Mouse (Mus musculus) lung, embryonic 14.5 days (tissue): ENCODE measurements around the gene Tpcn2. TPM values are rescaled to one million over a fixed set of nuclear protein-coding genes. Genes with fewer than 3 reads are reported as not detected.

ENCODE experiments used
- ATAC-seq: fragments of 200-750 bp; cut with Nextera tagmentation; 2 replicates; pipeline ENCODE4 v1.8.0; 2017; ENCODE audit warnings: mild to moderate bottlenecking, moderate TSS enrichment, moderate library complexity; ENCODE audit not compliant: insufficient read depth
- DNase-seq: peaks from one replicate; pipeline ENCODE4 v3.0.0-alpha.2; 2015
- H3K27ac ChIP-seq: fragments of 300-500 bp; sonication (generic); 2 replicates; pipeline ENCODE4 v1.5.1; 2014; ENCODE audit warnings: low read depth, mild to moderate bottlenecking, moderate library complexity
- H3K27me3 ChIP-seq: fragments of 300-500 bp; sonication (generic); 2 replicates; pipeline ENCODE4 v1.6.1; 2014; ENCODE audit warnings: low read length, control low read depth; ENCODE audit not compliant: insufficient read depth
- H3K36me3 ChIP-seq: fragments of 300-500 bp; sonication (generic); 2 replicates; pipeline ENCODE4 v1.6.1; 2014; ENCODE audit warnings: control low read depth; ENCODE audit not compliant: insufficient read depth
- H3K4me1 ChIP-seq: fragments of 300-500 bp; sonication (generic); 2 replicates; pipeline ENCODE4 v1.6.1; 2014; ENCODE audit warnings: antibody characterized with exemption, control low read depth; ENCODE audit not compliant: insufficient read depth
- H3K4me2 ChIP-seq: fragments of 300-500 bp; sonication (generic); 2 replicates; pipeline ENCODE4 v1.6.1; 2014; ENCODE audit warnings: mild to moderate bottlenecking
- H3K4me3 ChIP-seq: fragments of 300-500 bp; sonication (generic); 2 replicates; pipeline ENCODE4 v1.5.1; 2014; ENCODE audit warnings: low read depth, low read length
- H3K9ac ChIP-seq: fragments of 300-500 bp; sonication (generic); 2 replicates; pipeline ENCODE4 v1.6.1; 2014
- H3K9me3 ChIP-seq: fragments of 300-500 bp; sonication (generic); 2 replicates; pipeline ENCODE4 v1.6.1; 2016; ENCODE audit warnings: low read depth, low read length, control low read depth
- CTCF ChIP-seq: IDR thresholded peaks from 2 replicates; pipeline ENCODE4 v1.5.1; 2016; ENCODE audit warnings: antibody characterized with exemption, low read depth
- WGBS: fragments of 180-500 bp; shearing (Covaris S2); extraction: QIAGEN DNeasy Blood & Tissue Kit; methylation state at CpG from one replicate; pipeline ENCODE4 v1.1.7; 2014; 5-methylcytosine and 5-hydroxymethylcytosine counted together
- polyA plus RNA-seq: library from polyadenylated mRNA; unstranded; fragments of >200 nt; fragmentation: Nextera tagmentation; extraction: Ambion mirVana; gene quantifications from 2 replicates; pipeline ENCODE4 v1.2.1, GENCODE M21; 2014

The Tpcn2 gene
- polyA plus RNA-seq, 1 experiment from 2014 or later = 3.6 TPM

- no peak for TF ChIP-seq CTCF
- no peak for DNase-seq
- Histone ChIP-seq H3K9me3 (no peaks in the 10 kb centered on the region), H3K4me2 (no peak overlapping the region), H3K4me3 (no peak overlapping the region), H3K4me1 (peaks cover 9% of the 10 kb centered on the region; the same call in 1 of the 2 replicates), H3K9ac (no peak overlapping the region), H3K27me3 (no peaks in the 10 kb centered on the region), H3K36me3 (no peaks in the 10 kb centered on the region), H3K27ac (no peak overlapping the region)
- no peak for ATAC-seq
- 79% methylated on average over 4 of the region's 4 CpGs for WGBS
Observed at GRCm38 (mm10) chr7:145285476-145285875, 1.7 kb upstream of the Tpcn2 start.

DNA sequence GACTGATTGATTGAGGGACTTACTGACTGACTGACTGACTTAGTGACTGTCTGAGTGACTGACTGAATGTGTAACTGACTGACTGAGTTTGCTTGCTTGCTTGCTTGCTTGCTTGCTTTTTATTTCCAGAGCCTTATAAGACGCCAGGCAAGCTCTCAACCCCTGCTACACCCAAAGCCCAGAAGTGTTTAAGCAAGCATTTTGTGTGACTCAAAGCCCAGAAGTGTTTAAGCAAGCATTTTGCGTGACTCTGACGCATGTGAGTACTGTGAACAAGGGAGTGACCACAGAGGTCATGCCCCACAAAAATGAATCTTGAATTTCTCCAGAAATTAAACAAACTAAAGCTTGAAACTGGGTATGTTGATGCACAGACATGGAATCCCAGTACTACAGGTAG lies 482 bp upstream of the Tpcn2 start:
- no peaks in the 10 kb centered on the region for H3K27me3 ChIP-seq
- TF ChIP-seq CTCF = no peak

GRCm38 (mm10) chr7:145283041-145283440 lies 770 bp downstream of the Tpcn2 start:
- H3K4me3 ChIP-seq = peak overlapping the region; percentile 54
- no peak overlapping the region for H3K27ac ChIP-seq
- peak; percentile 20; the same call in 1 of the 2 replicates for ATAC-seq
- peak overlapping the region; percentile 81 for H3K4me2 ChIP-seq
- peaks cover 22% of the 10 kb centered on the region; the same call in 1 of the 2 replicates for H3K36me3 ChIP-seq
- no peak for DNase-seq
- no peaks in the 10 kb centered on the region for H3K9me3 ChIP-seq
- no peaks in the 10 kb centered on the region for H3K27me3 ChIP-seq
- TF ChIP-seq CTCF = no peak
- peak overlapping the region; percentile 67 for H3K9ac ChIP-seq
- 52% methylated on average over 4 of the region's 4 CpGs for WGBS
- peaks cover 9% of the 10 kb centered on the region; the same call in 1 of the 2 replicates for H3K4me1 ChIP-seq

More for the DNA sequence above, 482 bp upstream of the Tpcn2 start:
- H3K4me1 ChIP-seq = peaks cover 9% of the 10 kb centered on the region; the same call in 1 of the 2 replicates
- no peak overlapping the region for H3K27ac ChIP-seq
- 29% methylated on average over 3 of the region's 3 CpGs for WGBS
- DNase-seq = peak; percentile 34
- H3K9ac ChIP-seq = no peak overlapping the region
- H3K9me3 ChIP-seq = no peaks in the 10 kb centered on the region
- ATAC-seq = no peak
- peak overlapping the region; percentile 54 for H3K4me3 ChIP-seq
- peak overlapping the region; percentile 81 for H3K4me2 ChIP-seq
- peaks cover 9% of the 10 kb centered on the region; the same call in 1 of the 2 replicates for H3K36me3 ChIP-seq

- no peak for ATAC-seq
- H3K27ac ChIP-seq = no peak overlapping the region
- TF ChIP-seq CTCF = no peak
- H3K4me2 ChIP-seq = no peak overlapping the region
- H3K27me3 ChIP-seq = no peaks in the 10 kb centered on the region
- no peak overlapping the region for H3K9ac ChIP-seq
- H3K4me3 ChIP-seq = no peak overlapping the region
- DNase-seq = no peak
- peaks cover 34% of the 10 kb centered on the region; the same call in 1 of the 2 replicates for H3K36me3 ChIP-seq
- WGBS = 80% methylated on average over 4 of the region's 4 CpGs
- no peaks in the 10 kb centered on the region for H3K9me3 ChIP-seq
- peaks cover 9% of the 10 kb centered on the region; the same call in 1 of the 2 replicates for H3K4me1 ChIP-seq
Observed at GRCm38 (mm10) chr7:145281396-145281795, 2.4 kb downstream of the Tpcn2 start.

DNA sequence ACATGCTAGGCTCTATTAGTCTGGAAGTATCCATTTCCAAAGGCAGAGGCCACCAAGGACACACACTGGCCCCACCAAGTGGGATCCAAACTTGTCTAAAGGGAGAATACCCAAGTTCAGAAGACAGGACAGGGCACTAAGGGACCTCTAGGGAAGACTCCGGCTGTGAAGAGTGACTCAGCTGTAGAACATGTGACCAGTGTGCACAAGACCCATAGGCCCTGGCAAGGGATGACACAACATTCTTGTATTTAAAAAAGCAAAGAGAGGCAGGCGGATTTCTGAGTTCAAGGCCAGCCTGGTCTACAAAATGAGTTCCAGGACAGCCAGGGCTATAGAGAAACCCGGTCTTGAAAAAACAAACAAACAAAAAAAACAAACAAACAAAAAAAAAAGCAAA lies 8.3 kb downstream of the Tpcn2 start:
- 81% methylated on average over 3 of the region's 3 CpGs for WGBS
- no peak overlapping the region for H3K4me2 ChIP-seq
- ATAC-seq (no peak), DNase-seq (no peak)
- H3K9ac ChIP-seq = no peak overlapping the region
- no peaks in the 10 kb centered on the region for H3K9me3 ChIP-seq
- TF ChIP-seq CTCF = no peak
- no peak overlapping the region for H3K27ac ChIP-seq
- H3K4me1 ChIP-seq = no peaks in the 10 kb centered on the region
- H3K27me3 ChIP-seq = no peaks in the 10 kb centered on the region
- no peak overlapping the region for H3K4me3 ChIP-seq
- peaks cover 65% of the 10 kb centered on the region for H3K36me3 ChIP-seq

GRCm38 (mm10) chr7:145270955-145271354 lies 12.9 kb downstream of the Tpcn2 start:
- no peak overlapping the region for H3K4me3 ChIP-seq
- no peak overlapping the region for H3K9ac ChIP-seq
- H3K27ac ChIP-seq = no peak overlapping the region
- no peak overlapping the region for H3K4me2 ChIP-seq
- no peak for DNase-seq
- no peak for ATAC-seq
- no peaks in the 10 kb centered on the region for H3K9me3 ChIP-seq
- peaks cover 71% of the 10 kb centered on the region for H3K36me3 ChIP-seq
- H3K4me1 ChIP-seq = no peaks in the 10 kb centered on the region
- TF ChIP-seq CTCF = no peak
- H3K27me3 ChIP-seq = no peaks in the 10 kb centered on the region
- 85% methylated on average over 5 of the region's 5 CpGs for WGBS

DNA sequence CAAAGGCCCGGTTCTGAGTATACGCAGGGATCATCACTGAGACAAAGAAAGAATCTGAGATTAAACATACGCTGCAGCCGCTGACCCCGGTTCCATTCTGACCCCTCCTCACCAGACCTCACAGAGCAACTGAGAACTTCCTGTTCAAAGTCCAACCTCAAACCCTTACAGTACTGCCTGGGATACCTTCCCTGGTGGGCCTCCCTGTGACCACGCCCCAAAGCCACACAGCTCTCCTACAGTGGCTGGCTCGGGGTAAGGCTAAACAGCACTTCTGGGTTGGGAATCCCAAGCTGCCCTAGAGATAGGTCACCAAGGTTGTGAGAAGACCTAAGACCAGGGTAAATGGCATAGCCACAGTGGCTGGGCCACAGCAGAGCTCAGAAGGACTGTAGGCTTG lies 14.9 kb downstream of the Tpcn2 start:
- ATAC-seq (no peak), DNase-seq (no peak)
- Histone ChIP-seq H3K4me2 (no peak overlapping the region), H3K4me3 (no peak overlapping the region), H3K4me1 (no peaks in the 10 kb centered on the region), H3K36me3 (peaks cover 65% of the 10 kb centered on the region), H3K9me3 (no peaks in the 10 kb centered on the region), H3K27ac (no peak overlapping the region), H3K9ac (no peak overlapping the region), H3K27me3 (no peaks in the 10 kb centered on the region)
- WGBS = 82% methylated on average over 7 of the region's 7 CpGs
- TF ChIP-seq CTCF = no peak
